Mouse (Mus musculus): ENCODE measurements around the gene Yars. TPM values are rescaled to one million over a fixed set of nuclear protein-coding genes. Genes with fewer than 3 reads are reported as not detected.

Yars gene
- polyA plus RNA-seq, 2 experiments: 28.7 to 53.2 TPM

DNA sequence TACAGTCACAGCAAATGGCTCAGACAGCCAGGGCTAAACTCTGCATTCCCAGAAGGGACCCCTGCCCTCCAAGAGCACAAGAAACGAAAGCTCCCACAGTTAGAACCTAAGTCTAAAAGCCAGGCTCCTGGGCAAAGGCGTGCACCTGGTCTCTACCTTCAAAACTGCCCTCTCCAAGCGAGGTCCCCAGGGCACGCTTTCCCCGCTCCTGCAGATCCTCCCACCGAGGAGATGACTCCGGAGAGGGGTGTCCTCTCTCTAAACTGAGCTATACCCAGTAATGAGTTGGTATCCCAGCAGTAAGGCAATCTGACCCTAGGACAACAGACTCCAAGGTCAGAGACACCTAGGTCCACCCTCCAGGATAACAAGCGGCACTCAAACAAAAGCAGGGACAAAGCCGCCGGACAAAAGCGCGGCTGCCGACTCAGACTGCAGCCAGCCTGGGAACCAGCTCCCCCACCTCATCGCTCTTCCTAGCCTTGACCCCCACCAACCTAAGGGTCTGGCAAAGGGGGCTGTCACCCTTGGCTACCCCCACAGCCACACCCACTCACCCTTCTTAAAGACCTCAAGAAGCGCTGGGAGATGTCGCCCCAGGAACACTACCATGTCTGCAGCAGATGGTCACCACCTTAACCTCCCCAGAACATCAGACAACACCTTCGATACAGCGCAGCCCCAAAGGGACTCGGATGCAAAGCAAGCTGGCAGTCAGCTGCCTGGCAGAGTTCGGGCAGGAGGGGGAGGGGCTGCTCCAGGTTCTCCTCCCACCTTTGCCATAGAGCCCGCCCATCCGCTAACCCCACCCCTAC, 37.8 kb downstream of the Yars start:
- Histone ChIP-seq H3K9ac (replicated peaks) (no peak overlapping the region), H3K27ac (no peak overlapping the region), H3K4me3 (ENCODE audit: insufficient read depth in 1 of 2, low read depth in 2 of 2, low read length in 2 of 2) (no peak overlapping the region), H3K27me3 (ENCODE audit: control insufficient read depth, insufficient read depth, low read length) (peaks cover 67% of the 10 kb centered on the region), H3K4me1 (replicated peaks; ENCODE audit: control insufficient read depth in 2 of 2, insufficient read depth in 2 of 2, low read length in 1 of 2) (peaks cover 10 to 13% of the 10 kb centered on the region in 2 experiments), H3K9me3 (ENCODE audit: control insufficient read depth, low read length) (no peaks in the 10 kb centered on the region), H3K36me3 (replicated peaks; ENCODE audit: control insufficient read depth, insufficient read depth, low read depth) (no peaks in the 10 kb centered on the region), H3K4me2 (ENCODE audit: low read depth) (no peak overlapping the region)
- no peak for ATAC-seq (ENCODE audit: insufficient read depth)
- 22% methylated on average over 22 of the region's 22 CpGs for WGBS (ENCODE audit: insufficient replicate concordance)
- TF ChIP-seq EP300 (IDR thresholded peaks at IDR 0.05; ENCODE audit: low read depth) (no peak), CTCF (IDR thresholded peaks at IDR 0.05; ENCODE audit: low read depth) (no peak)
- DNase-seq (ENCODE audit: low read depth in 3 of 3, low spot score in 3 of 3): no peak

DNA sequence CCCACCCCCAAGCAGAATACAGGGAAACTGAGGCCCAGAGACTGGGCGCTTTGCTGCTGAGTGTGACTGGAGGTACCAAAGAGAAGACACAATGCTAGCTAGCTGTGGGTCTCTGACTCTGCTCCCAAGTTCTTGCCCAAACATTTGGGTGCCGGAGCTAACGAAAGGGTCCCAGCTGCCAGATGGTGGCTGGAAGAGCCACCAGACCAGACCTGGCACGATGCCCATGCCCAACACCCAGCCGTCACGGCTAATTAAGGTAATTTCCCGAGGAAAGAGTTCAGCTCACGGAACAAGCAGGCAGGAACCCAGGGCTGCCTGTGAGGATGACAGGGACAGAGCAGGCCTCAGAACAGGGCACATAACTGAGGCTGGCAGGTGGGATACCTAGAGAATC, 38.4 kb downstream of the Yars start:
- H3K9ac ChIP-seq (replicated peaks): no peak overlapping the region
- no peaks in the 10 kb centered on the region for H3K9me3 ChIP-seq (ENCODE audit: control insufficient read depth, low read length)
- peaks cover 61% of the 10 kb centered on the region for H3K27me3 ChIP-seq (ENCODE audit: control insufficient read depth, insufficient read depth, low read length)
- no peak overlapping the region for H3K4me3 ChIP-seq (ENCODE audit: insufficient read depth in 1 of 2, low read depth in 2 of 2, low read length in 2 of 2)
- peaks cover 10 to 13% of the 10 kb centered on the region in 2 experiments for H3K4me1 ChIP-seq (replicated peaks; ENCODE audit: control insufficient read depth in 2 of 2, insufficient read depth in 2 of 2, low read length in 1 of 2)
- no peaks in the 10 kb centered on the region for H3K36me3 ChIP-seq (replicated peaks; ENCODE audit: control insufficient read depth, insufficient read depth, low read depth)
- no peak overlapping the region for H3K4me2 ChIP-seq (ENCODE audit: low read depth)
- H3K27ac ChIP-seq: no peak overlapping the region
- WGBS (ENCODE audit: insufficient replicate concordance): 48% methylated on average over 8 of the region's 8 CpGs
- ATAC-seq (ENCODE audit: insufficient read depth) (no peak), DNase-seq (ENCODE audit: low read depth in 3 of 3, low spot score in 3 of 3) (no peak)
- TF ChIP-seq CTCF (IDR thresholded peaks at IDR 0.05; ENCODE audit: low read depth) (no peak), EP300 (IDR thresholded peaks at IDR 0.05; ENCODE audit: low read depth) (no peak)

DNA sequence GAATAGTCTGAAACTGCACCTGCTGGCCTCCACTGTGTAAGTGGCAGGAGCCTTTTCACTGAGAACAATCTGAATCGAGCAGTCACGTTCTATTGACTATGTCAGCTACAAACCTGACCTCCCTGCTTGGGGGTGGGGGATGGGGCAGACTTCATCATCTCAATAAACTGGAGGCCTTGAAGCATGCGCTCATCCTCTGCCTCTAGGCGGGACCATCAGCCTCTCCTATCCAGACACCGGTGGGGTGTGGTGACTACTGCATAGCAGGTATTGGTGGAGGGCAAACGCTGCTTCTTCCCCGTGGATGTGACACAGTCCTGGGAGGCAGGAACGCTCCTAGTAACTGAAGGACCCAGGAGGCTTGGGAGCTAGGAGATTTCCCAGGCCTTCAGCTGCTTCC, 41.4 kb downstream of the Yars start:
- Histone ChIP-seq H3K27ac (no peak overlapping the region), H3K4me1 (replicated peaks; ENCODE audit: control insufficient read depth in 2 of 2, insufficient read depth in 2 of 2, low read length in 1 of 2) (peaks cover 29 to 33% of the 10 kb centered on the region in 2 experiments)

DNA sequence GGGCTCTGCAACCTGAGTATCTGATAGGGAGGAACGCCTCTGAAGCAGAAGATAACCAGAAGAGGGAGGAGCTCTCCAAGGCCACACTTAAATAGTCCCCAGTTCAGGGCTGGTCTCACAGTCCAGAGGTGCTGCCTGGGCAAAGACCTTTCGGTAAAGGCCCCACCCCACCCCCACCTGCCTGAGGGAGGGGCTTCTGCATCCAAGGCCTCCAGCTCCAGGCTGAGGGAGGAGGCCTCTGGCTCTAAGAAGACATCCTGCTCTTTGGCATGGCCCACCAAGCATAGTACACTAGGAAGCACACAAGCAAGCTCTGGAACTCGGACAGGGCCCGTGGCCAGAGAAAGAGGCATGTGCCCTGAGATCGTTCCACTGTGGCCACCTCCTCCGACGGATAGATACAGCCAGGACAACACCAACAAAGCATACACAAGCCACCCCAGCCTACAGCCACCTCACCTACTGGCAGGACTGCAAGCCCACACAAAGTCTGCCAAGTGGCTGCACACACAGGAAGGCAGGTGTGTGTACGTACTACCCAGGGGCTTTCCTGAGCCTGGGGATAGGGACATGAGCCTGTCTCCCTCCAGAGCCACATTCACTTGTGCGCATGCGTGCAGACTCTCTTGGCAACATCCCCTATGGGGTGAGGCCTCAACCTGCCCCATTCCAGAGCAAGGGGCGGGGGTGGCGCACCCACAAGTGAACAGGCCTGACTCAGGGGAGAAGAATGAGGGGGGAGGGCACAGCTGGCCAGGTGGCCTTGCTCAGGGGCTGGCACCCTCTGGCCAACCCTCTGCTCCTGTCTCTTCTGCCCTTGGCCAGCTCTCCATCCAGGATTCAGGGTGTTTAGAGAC, 42.3 kb downstream of the Yars start:
- peak; percentile 21; the same call in 1 of the 2 replicates for ATAC-seq (ENCODE audit: insufficient read depth)
- H3K4me3 ChIP-seq (ENCODE audit: insufficient read depth in 1 of 2, low read depth in 2 of 2, low read length in 2 of 2): no peak overlapping the region

More for the DNA sequence above, 41.4 kb downstream of the Yars start:
- no peak overlapping the region for H3K4me3 ChIP-seq (ENCODE audit: insufficient read depth in 1 of 2, low read depth in 2 of 2, low read length in 2 of 2)
- TF ChIP-seq CTCF (IDR thresholded peaks at IDR 0.05; ENCODE audit: low read depth): no peak
- no peak for TF ChIP-seq EP300 (IDR thresholded peaks at IDR 0.05; ENCODE audit: low read depth)
- H3K36me3 ChIP-seq (replicated peaks; ENCODE audit: control insufficient read depth, insufficient read depth, low read depth): no peaks in the 10 kb centered on the region
- ATAC-seq (ENCODE audit: insufficient read depth): no peak
- DNase-seq (ENCODE audit: low read depth in 3 of 3, low spot score in 3 of 3): no peak
- H3K27me3 ChIP-seq (ENCODE audit: control insufficient read depth, insufficient read depth, low read length): peaks cover 32% of the 10 kb centered on the region
- 42% methylated on average over 8 of the region's 8 CpGs for WGBS (ENCODE audit: insufficient replicate concordance)
- no peak overlapping the region for H3K9ac ChIP-seq (replicated peaks)
- no peaks in the 10 kb centered on the region for H3K9me3 ChIP-seq (ENCODE audit: control insufficient read depth, low read length)
- no peak overlapping the region for H3K4me2 ChIP-seq (ENCODE audit: low read depth)

More for the DNA sequence above, 42.3 kb downstream of the Yars start:
- Histone ChIP-seq H3K4me1 (replicated peaks; ENCODE audit: control insufficient read depth in 2 of 2, insufficient read depth in 2 of 2, low read length in 1 of 2) (peaks cover 36 to 39% of the 10 kb centered on the region in 2 experiments), H3K27ac (no peak overlapping the region), H3K9me3 (ENCODE audit: control insufficient read depth, low read length) (no peaks in the 10 kb centered on the region), H3K36me3 (replicated peaks; ENCODE audit: control insufficient read depth, insufficient read depth, low read depth) (no peaks in the 10 kb centered on the region), H3K4me2 (ENCODE audit: low read depth) (no peak overlapping the region; the same call in 1 of the 2 replicates), H3K27me3 (ENCODE audit: control insufficient read depth, insufficient read depth, low read length) (peaks cover 23% of the 10 kb centered on the region), H3K9ac (replicated peaks) (no peak overlapping the region; the same call in 1 of the 2 replicates)
- TF ChIP-seq EP300 (IDR thresholded peaks at IDR 0.05; ENCODE audit: low read depth) (no peak), CTCF (IDR thresholded peaks at IDR 0.05; ENCODE audit: low read depth) (no peak)
- WGBS (ENCODE audit: insufficient replicate concordance): 64% methylated on average over 12 of the region's 12 CpGs
- no peak for DNase-seq (ENCODE audit: low read depth in 3 of 3, low spot score in 3 of 3)

Data from liver, embryonic 14.5 days (tissue).